Mouse (Mus musculus): ENCODE data around the gene Mycbpap.

Mycbpap gene

GRCm38 (mm10) chr11:94477651-94478050 is 43.9 kb downstream of the Mycbpap start:
- DNase-seq: no peak

GRCm38 (mm10) chr11:94475722-94476121 is 45.8 kb downstream of the Mycbpap start:
- peak; percentile 37 for DNase-seq

- no peak for DNase-seq
These were observed 47.0 kb downstream of the Mycbpap start for GRCm38 (mm10) chr11:94474544-94474910.

- peak; percentile 82 for DNase-seq
These were observed 47.6 kb downstream of the Mycbpap start, which contains the start of gene Cacna1g for GRCm38 (mm10) chr11:94473707-94474543. Cacna1g (minus strand) TSS chr11:94474198.

GRCm38 (mm10) chr11:94472916-94473706 is 48.4 kb downstream of the Mycbpap start:
- DNase-seq: no peak

- DNase-seq: no peak
These were observed 49.0 kb downstream of the Mycbpap start for GRCm38 (mm10) chr11:94472585-94472915.

- DNase-seq: no peak
These were observed 49.6 kb downstream of the Mycbpap start for GRCm38 (mm10) chr11:94471740-94472584.

- DNase-seq: no peak
These were observed 51.2 kb downstream of the Mycbpap start for GRCm38 (mm10) chr11:94470391-94470790.

GRCm38 (mm10) chr11:94469136-94470064 is 52.1 kb downstream of the Mycbpap start:
- DNase-seq: no peak

GRCm38 (mm10) chr11:94468582-94469064 is 52.9 kb downstream of the Mycbpap start:
- no peak for DNase-seq

- DNase-seq: no peak
These were observed 55.1 kb downstream of the Mycbpap start for GRCm38 (mm10) chr11:94466333-94466855.

- DNase-seq: peak; percentile 58
These were observed 57.4 kb downstream of the Mycbpap start for GRCm38 (mm10) chr11:94464170-94464569.

GRCm38 (mm10) chr11:94461856-94462255 is 59.7 kb downstream of the Mycbpap start:
- peak; percentile 74 for DNase-seq

- DNase-seq: no peak
These were observed 64.5 kb downstream of the Mycbpap start for GRCm38 (mm10) chr11:94457001-94457400.

- DNase-seq: no peak
These were observed 65.2 kb downstream of the Mycbpap start for GRCm38 (mm10) chr11:94456347-94456746.

- DNase-seq: no peak
These were observed 66.3 kb downstream of the Mycbpap start for GRCm38 (mm10) chr11:94455161-94455820.

- no peak for DNase-seq
These were observed 66.8 kb downstream of the Mycbpap start for GRCm38 (mm10) chr11:94454756-94455155.
